Mouse (Mus musculus) E14TG2a.4 (cell line): Measurements from ENCODE around the gene Slc4a3.

Source experiments
- CTCF ChIP-seq: conservative IDR thresholded peaks from 2 replicates; pipeline ENCODE4 v1.5.1; 2014; ENCODE audit warnings: low read length
- NANOG ChIP-seq: IDR thresholded peaks from 2 replicates; pipeline ENCODE4 v1.6.1; 2014; ENCODE audit warnings: borderline replicate concordance, low read length, mixed read lengths
- POU5F1 ChIP-seq: IDR thresholded peaks from 2 replicates; pipeline ENCODE4 v1.6.1; 2014; ENCODE audit warnings: low read length, borderline replicate concordance

- no peak for TF ChIP-seq CTCF
- no peak for TF ChIP-seq POU5F1
- TF ChIP-seq NANOG: no peak
These were observed 33.5 kb upstream of the Slc4a3 start for GRCm38 (mm10) chr1:75512550-75512949.
